Mouse (Mus musculus) c-Kit-positive CD71-positive TER-119-negative erythroid progenitor cells, embryonic 14.5 days (primary cell): ENCODE measurements at regions not wholly inside any gene's neighbourhood (a gene's known extent, or its start where the extent isn't known, plus 50 kb on each side); places are given as distances from the start of the nearest gene placed in this dataset.

Experiments used
- DNase-seq: peaks from one replicate; pipeline ENCODE4 v3.0.0-alpha.2; 2013; ENCODE audit warnings: low read depth

DNA sequence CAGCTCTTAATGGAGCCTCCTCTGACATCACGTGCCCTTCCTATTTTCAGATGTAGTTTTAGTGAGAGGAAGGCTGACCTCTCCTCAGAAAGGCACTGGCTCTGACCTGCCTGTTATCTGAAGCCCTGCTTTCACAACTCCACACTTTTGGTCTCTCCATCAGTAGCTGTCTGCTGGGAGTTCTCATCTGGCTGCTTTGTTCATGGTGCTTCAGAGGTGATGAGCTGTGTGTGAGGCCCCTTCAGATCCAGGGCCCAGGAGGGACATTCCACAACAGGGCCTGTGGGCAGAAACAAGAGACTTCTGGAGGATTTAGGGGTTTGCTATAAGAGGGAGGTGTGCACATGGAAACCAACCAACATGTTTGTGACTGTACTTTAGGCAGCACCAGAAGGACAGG, 50.8 kb upstream of the Fhl2 start:
- DNase-seq, result no peak

- DNase-seq, result no peak
Measured at GRCm38 (mm10) chr1:43250281-43250680, 53.5 kb upstream of the Fhl2 start.

DNA sequence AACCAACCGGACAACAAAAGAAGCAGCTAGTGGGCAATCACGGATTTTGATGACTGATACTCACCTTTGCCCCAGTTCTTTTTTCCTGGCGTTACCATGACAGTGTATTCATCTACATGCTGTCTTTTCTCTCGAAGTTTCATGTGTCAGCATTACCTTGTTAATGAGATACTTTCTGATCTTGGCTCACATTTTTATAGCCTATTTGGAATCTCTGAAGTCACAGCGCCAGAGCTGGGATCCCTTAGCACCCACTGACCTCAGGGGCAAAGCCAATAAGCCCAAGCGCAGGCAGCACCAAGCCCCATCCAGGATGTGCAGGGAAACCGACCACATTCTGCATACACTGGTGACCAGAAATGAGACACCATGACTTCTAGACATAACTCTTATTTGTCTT, 54.6 kb upstream of the Fhl2 start:
- DNase-seq, result no peak

DNA sequence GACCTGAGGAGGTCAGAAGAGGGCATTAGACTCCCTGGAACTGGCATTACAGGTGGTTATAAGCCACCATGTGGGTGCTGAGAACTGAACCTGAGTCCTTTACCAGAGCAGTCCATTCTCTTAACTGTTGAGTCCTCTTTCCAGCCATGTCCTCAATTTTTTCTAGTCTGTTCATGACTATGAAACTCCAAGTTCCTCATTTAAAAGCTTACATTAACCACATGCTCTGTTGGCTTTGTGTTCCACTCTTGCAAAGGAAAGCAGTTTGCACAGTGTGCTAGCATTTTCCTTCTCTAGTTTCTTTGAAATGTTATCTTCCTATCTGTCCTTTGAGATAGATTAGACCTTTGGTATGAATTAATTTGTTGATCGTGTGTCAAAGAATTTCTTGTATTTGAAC, 57.3 kb upstream of the Fhl2 start:
- no peak for DNase-seq

DNA sequence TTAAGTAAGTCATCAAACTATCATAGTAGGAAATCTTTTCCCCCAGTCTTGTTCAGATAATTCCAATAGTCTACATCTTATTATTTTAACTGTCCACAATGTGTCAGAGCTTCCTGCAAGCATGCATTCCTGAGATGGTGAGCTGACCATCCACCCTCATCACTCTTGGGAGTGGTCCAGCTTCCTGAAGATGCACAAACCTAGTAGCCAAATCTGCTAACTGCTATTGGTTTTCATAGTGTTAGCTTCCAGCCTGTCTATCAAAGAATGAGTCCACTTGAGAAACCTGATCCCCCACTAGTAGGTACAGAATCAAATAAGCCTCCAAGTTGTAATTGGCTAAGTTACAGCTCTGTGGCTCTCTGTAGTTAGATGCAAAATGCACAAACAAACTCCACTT, 59.3 kb upstream of the Fhl2 start:
- no peak for DNase-seq

- no peak for DNase-seq
Measured at GRCm38 (mm10) chr1:43257909-43258308, 61.1 kb upstream of the Fhl2 start.

DNA sequence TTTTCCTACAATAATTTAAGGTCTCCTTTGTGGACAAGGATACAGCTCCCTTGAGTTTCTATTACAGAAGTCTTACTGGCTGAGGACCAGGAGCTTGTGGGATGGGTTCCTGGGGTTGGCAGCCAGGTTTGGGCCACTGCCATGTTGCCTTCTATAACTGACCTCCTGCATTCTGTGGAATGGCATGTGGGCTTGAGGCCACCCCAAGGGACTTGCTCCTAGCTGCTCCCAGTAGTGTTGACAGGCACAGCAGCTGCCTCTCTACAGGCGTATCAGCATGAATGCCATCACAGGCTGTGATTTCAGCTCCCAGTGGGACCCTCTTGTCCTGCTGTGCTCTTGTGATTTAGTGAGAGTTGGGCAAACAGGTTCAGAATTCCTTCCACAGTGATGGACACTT, 63.1 kb upstream of the Fhl2 start:
- DNase-seq, result no peak

GRCm38 (mm10) chr1:43260491-43260890, 63.7 kb upstream of the Fhl2 start:
- DNase-seq, result no peak

DNA sequence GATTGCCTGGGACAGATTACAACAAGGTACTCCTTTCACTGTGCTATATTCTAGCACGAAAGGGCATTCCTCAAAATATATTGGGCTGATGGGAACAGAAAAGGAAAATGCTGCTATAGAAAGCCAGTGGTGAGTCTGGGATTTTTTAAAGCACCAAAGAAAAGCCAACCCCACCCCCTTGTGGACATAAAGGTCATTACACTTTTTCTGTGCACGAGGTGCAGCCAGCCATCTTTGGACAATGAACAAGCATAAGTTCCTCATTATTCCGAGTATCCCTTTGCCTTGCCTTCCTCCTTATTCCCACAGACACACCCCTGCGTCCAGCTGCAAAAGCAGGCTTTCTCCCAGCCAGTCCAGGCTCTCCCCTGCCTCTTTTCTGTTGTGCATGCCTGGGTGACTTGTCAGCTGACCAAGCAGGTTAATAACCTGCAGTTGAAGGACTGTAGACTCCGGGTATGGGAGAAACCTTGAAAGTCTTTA, 67.7 kb upstream of the Fhl2 start:
- DNase-seq, result peak; percentile 23

DNA sequence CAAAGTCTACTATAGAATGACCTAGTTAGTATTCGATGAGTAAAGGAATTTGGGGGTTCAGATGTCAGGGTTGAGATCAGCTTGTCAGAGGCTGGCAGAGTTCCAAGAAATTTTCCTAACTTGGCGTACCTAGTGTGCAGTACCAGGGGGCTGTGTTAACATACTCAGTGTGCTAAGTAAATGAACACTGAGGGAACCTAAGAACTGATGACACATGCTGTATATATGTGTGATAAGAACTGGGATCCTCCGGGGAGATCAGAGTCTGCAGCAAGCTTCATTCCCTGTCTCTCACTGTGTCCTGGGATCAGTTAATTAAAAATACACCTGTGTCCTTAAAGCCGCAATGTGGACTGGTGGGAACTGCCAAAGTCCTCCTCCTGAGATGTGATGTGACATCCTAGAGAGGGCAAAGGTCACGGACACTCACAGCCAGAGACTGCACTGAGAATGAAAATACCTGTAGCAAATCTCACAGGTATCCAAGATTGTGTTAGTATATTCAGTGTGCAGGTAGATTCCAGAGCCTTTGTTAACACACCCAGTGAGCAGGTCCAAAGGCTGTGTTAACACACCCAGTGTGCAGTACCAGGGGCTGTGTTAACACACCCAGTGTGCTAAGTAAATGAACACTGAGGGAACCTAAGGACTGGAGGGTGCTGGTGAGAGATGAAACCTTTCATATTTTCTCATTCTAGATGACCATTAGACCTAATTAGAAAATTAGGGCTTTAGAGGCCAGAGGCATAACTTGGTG, 69.1 kb upstream of the Fhl2 start:
- DNase-seq, result no peak

- no peak for DNase-seq
Measured at GRCm38 (mm10) chr1:43269685-43270084, 72.9 kb upstream of the Fhl2 start.

DNA sequence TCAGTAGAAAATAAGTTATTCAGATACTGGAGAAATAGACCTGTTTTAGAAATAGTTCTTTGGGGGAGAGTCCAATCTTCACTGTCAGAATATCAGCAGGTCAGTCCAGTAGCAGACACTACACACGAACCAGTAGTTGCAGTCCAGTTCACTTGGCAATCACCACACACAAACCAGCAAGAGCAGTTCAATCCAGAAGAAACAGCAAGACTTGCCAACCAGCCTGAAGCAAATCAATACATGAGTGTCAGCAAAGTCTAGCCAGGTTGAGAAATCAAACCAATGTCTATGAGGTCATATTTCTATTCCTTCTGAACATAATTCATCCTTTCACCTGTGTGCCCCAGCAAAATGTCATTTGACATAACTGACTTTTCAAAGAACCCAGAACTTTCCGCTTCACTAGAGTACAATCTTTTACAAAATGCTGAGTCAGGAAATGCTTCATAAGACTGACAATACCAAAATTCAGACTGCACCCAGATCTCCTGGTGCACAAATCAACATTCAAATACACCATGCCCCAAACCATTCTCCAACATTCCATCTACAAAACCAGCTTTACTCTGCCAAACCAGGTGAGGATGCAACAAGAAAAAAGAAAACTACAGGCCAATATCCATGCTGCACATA, 76.6 kb upstream of the Fhl2 start:
- no peak for DNase-seq

- DNase-seq, result no peak
Measured at GRCm38 (mm10) chr1:43291736-43292135, 95.0 kb upstream of the Fhl2 start.

DNA sequence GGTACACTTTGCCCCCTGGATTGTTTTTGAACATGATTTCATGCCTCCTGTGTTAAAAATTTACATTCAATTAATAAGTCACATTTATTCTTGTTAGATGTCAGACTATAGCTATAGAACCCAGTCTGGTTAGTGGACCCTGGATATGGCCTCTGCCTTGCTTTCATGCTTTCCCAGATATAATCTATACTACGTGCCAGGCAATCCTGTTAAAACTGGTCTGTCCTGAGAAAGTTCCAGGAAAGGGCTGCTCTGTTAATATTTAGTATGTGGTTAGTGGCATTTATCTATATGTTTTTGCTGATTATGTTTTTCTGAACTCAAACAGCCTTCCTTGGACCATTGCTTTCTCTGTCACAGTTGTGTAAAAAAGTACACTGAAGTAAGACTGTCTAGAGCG, 95.8 kb upstream of the Fhl2 start:
- no peak for DNase-seq

GRCm38 (mm10) chr1:43294221-43295012, 97.6 kb upstream of the Fhl2 start:
- no peak for DNase-seq

DNA sequence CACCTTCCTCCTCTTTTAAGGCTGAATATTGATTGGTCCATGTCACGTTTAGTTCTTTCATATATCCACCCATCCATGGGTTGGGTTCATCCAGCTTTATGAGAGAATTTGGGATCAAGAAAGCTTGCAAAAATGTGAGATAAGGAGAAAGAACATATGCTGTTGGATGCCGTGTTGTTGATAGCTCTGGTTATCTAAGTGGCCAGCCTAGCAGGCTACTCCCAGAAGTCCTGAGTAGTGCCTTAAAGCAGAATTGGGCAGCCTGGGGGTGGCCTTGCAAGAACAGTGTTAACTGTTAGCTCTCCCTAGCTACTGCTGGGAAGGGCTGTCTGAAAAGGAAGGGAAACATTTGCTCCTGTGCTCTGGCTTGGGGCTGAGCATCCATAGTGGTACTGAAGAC, 100.8 kb upstream of the Fhl2 start:
- no peak for DNase-seq

DNA sequence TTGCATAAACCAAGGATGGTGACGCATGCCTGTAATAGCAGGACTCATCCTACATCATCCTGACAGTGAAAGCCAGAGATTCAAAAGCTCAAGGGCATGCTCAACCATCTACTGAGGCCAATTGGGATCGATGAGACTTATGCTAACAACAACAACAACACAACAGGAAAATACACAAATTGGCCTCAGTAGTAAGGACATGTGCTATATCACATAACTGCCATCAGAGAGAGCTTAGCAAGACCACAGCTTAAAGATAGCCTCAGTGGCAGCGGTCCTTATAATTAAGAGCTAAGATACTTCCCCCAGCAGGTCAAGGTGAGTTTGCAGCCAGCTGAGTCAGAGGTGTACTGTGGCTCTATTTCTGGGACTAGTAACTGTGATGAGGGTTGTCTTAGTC, 102.0 kb upstream of the Fhl2 start:
- no peak for DNase-seq

- DNase-seq, result peak; percentile 71
Measured at GRCm38 (mm10) chr1:43299490-43300302, 102.9 kb upstream of the Fhl2 start.

DNA sequence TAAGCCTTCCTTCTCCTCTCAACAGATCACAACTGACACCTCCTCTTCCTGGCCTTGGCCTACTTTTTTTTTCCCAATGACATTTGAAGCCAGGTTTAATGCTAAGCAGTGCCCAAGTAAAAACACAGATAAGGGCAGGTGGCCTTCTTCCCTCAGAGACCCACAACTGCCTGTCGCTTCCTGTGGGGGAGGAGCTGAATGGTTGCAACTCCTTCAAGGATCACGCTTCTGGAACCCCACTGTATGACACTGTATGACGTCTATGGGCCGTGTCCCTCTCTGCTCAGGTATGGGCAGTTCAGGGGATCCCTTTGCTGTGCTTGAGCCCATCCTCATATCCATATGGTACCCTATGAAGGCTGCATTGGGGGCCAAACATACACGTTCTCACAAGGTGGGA, 103.9 kb upstream of the Fhl2 start:
- DNase-seq, result no peak

DNA sequence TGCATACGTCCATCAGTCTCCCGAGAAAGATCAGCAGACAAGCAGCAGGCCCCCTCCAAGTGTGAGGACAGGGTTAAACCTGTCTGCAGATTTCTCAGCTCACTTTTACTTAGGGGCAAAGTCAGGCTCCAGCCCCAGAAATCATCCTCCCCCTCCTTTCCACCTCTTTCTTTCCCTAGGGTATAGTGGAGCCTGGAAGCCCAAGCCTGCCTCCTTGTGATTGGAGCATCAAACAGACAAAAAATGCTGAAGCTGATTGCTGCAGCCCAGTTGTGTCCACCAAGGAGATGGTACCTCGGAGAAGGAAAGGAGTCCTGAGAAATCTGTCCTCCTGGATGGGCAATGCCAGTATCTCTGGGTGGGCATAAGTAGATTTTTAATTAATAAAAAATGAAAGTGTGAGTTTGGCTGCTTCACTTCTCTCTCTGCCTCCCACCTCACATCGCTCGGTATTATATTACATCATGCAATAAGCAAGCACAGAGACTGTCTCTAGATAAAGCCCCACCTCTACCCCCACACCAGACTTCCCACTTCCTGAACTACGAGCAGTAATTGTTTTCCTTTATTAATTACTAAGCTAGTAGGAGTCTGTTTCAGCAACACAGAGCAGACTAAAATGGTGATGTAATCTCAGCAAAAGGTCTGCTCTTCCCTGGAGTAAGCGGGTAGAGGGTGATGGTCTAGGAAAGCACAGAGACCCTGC, 105.2 kb upstream of the Fhl2 start:
- DNase-seq, result no peak

DNA sequence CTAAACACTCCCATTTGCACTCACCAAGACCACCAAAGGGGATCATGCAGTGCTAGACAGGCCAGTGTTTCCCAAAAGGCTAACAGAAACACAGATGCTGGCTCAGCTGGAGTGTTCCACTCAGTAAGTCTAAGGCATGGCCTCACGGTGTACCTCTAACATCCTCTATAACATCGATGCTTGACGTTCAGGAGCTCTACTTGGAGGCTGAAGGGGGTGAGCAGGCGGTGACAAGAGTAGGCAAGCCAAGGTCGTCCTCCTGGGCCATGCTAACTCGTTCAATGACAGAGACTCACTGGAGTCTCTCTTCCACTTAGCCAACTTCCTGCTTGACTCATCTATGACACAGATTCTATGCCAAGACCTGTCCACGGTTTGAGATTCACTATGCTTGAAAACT, 105.9 kb upstream of the Fhl2 start:
- DNase-seq, result no peak
